Mouse (Mus musculus): Measurements from ENCODE around the gene Cdk14. TPM values are rescaled to one million over a fixed set of nuclear protein-coding genes. Genes with fewer than 3 reads are reported as not detected.

The Cdk14 gene
- total RNA-seq (2018; cell fraction: chromatin; rRNA removed): 100 to 1,000 TPM; 161 to 273 (median 196) TPM
- total RNA-seq (2018; cell fraction: cytosol; rRNA removed): 10 to 100 TPM; 21.4 to 33.7 (median 26.7) TPM
- total RNA-seq (2018; cell fraction: nucleus; rRNA removed): 100 to 1,000 TPM in 18 of 26 experiments, 10 to 100 TPM in 8; 62.9 to 333 (median 105) TPM
- 11.0 to 49.4 TPM (median 15.5 TPM) in 3 replicates for polyA plus RNA-seq (2018)

DNA sequence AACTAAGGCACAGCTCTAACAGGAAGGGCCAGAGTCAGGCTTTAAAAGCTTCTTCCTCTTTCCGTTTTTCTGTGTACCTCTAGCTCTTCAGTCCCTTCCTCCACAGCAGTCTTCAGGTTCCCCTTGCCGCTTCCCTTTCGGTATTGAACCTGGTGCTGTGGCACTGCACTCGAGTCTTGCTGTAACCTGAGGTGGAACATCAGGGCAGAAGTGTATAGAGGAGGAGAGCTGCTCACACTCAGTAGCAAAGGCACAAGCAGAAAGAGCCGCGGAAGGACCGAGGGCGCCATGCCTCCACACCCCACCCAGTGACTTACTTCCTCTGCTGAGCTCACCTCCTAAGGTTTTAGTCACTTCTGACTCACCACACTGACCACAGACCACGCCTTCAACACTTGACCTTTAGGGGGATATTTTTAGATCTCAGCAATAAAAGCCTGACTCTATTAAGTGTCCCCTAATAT is at the start of gene Cdk14:
Cdk14 (minus strand) TSS at position 321 of the 464 bp plus-strand sequence.
- peak within 1 kb of the TSS; percentile 99 for H3K27ac ChIP-seq
- no peaks in the 10 kb centered on the region for H3K36me3 ChIP-seq (ENCODE audit: inconsistent target)
- peak within 1 kb of the TSS; percentile 51 for H3K4me3 ChIP-seq (ENCODE audit: inconsistent target)
- 1% methylated on average over 9 of the region's 9 CpGs for WGBS (ENCODE audit: missing documents)
- no peaks in the 10 kb centered on the region for H3K79me2 ChIP-seq (ENCODE audit: inconsistent target)

DNA sequence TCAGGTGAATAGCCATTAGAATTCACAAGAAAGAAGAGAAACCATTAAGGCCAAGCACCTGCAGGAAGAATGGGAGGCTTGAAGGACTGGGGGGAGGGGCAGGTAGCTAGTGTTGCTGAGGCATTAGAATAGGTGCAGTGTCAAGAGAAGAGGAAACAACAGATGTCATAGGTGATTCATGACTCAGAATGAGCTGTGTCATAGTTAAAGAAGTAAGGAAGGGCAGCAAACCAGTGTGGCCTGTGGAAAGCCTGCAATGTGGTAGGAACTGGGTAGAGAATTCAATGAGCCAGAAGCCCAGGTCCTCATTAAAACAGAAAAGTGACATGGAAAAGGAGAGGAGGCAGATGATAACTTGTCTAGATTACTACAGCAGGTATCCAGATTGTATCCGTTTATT is 45.1 kb upstream of the Cdk14 start:
- Histone ChIP-seq H3K79me2 (ENCODE audit: inconsistent target) (no peaks in the 10 kb centered on the region), H3K27ac (no peak overlapping the region), H3K4me3 (ENCODE audit: inconsistent target) (no peak overlapping the region), H3K36me3 (ENCODE audit: inconsistent target) (no peaks in the 10 kb centered on the region)
- 92% methylated on average over 1 of the region's 1 CpGs for WGBS (ENCODE audit: missing documents)

DNA sequence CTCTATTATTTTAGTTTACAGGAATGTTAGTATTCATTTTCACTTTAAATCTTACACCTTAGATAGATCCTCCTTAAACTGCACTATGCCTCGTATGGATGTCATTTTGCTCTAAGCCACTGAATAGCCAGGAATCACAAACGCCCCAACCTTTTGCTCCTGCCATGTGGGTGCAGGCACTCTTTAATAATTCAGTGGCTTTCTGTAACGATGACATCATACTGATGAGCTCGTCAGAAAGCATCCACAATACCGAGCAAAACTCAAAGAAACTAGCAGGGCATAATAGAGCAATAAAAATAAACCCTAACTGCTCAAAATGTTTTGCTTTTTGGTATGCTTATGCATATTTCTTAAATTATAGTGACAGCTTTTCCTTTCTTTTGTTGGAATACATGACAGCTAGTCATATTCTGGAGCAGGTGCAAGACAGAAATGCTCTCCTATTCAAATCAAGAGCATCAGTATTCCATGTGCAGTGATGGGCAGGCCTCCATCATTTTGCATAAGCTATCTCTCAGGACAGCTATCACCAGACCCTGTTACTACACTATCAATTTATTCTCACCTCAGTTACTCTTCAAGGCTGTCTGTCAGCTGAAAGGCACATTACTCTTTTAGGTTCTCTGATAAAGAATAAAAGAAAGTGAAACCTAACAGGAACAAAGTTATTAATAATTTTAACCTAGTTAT is 11.8 kb upstream of the Cdk14 start:
- Histone ChIP-seq H3K36me3 (ENCODE audit: inconsistent target) (no peaks in the 10 kb centered on the region), H3K4me3 (ENCODE audit: inconsistent target) (no peak overlapping the region), H3K27ac (no peak overlapping the region), H3K79me2 (ENCODE audit: inconsistent target) (no peaks in the 10 kb centered on the region)
- WGBS (ENCODE audit: missing documents): 89% methylated on average over 5 of the region's 5 CpGs

DNA sequence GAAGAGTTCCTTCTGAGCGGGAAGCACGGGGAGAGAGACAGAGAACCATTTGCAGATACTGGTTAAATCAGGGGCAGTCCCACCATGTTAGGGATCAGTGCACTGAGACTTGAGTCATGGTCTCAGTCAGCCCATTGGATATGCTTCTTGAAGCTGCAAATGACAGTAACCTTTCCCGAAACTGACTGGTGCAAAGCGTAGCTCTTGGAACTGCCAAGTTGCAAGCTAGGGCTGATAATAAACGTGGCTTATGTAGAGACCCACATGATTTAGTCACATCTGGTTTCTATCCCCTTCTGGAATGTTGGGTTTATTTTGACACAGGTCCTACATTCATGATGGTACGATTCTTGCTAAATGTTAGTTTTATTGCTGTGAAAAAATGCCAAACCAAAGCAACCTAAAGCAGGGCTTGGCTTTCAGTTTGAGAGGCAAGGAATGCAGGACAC is 3.6 kb upstream of the Cdk14 start:
- Histone ChIP-seq H3K4me3 (ENCODE audit: inconsistent target) (no peak overlapping the region), H3K27ac (no peak overlapping the region), H3K79me2 (ENCODE audit: inconsistent target) (no peaks in the 10 kb centered on the region), H3K36me3 (ENCODE audit: inconsistent target) (no peaks in the 10 kb centered on the region)
- 90% methylated on average over 6 of the region's 6 CpGs for WGBS (ENCODE audit: missing documents)

DNA sequence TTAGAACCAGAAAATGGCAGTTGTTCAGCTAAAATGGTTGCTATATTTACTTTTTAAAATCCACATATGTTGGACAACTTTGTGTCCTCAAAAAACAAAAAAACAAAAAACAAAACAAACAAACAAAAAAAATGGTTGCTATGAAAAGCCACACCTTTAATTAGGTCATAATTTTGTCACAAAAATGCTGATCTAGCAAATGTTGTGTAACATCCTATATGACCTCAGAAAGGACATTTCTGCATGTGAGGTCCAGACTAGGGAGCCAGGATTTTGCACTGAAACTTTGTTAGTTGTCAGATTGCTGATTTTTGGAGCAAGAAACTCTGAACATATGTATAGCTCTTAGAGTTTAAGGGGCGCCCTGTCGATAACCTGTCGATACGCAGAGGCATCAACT is 3.0 kb upstream of the Cdk14 start:
- WGBS (ENCODE audit: missing documents): 90% methylated on average over 4 of the region's 4 CpGs
- no peaks in the 10 kb centered on the region for H3K36me3 ChIP-seq (ENCODE audit: inconsistent target)
- no peak overlapping the region for H3K4me3 ChIP-seq (ENCODE audit: inconsistent target)
- H3K27ac ChIP-seq: no peak overlapping the region
- no peaks in the 10 kb centered on the region for H3K79me2 ChIP-seq (ENCODE audit: inconsistent target)

DNA sequence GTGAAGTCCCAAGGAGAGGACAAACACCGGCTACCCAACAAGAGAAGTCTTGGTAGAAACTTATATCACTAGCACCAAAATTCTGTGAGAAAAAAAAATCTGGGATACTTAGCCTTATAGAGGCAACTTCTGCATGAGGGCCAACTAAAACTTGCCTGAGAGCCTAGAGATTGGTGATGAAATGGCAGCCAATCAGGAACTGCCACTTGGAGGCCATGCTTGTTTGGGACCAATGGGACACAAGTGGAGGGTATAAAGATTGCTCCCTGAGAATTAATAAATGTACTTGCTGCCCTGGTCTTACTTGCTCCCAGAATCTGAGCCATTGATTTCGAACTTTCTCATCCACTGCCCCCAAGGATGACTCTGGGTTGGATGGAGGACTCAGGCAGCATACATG is 1.3 kb upstream of the Cdk14 start:
- Histone ChIP-seq H3K4me3 (ENCODE audit: inconsistent target) (no peak overlapping the region), H3K79me2 (ENCODE audit: inconsistent target) (no peaks in the 10 kb centered on the region), H3K36me3 (ENCODE audit: inconsistent target) (no peaks in the 10 kb centered on the region), H3K27ac (peak overlapping the region; percentile 99)
- WGBS (ENCODE audit: missing documents): 94% methylated on average over 2 of the region's 2 CpGs

DNA sequence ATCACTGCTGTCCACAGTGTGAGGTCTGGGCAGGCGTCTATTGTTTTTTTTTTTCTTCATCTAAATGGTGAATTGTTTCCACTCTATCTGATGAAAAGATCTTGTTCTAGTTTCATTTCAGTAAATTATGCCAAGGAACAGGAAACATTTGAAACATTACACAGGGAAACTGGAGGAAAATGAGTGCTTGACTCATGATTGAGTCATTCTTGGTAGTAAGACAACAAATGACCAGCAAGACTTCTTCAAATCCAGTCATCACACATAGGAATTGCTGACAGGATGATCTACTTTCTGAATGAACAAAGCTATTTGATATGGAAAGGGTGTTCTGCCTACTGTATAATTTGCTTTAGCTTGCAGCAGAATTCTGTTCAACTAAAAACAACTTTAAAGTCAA is 859 bp downstream of the Cdk14 start:
- Histone ChIP-seq H3K27ac (peak overlapping the region; percentile 99), H3K79me2 (ENCODE audit: inconsistent target) (no peaks in the 10 kb centered on the region), H3K36me3 (ENCODE audit: inconsistent target) (no peaks in the 10 kb centered on the region), H3K4me3 (ENCODE audit: inconsistent target) (peak overlapping the region; percentile 51; the same call in 1 of the 2 replicates)
- 11% methylated on average over 1 of the region's 1 CpGs for WGBS (ENCODE audit: missing documents)

DNA sequence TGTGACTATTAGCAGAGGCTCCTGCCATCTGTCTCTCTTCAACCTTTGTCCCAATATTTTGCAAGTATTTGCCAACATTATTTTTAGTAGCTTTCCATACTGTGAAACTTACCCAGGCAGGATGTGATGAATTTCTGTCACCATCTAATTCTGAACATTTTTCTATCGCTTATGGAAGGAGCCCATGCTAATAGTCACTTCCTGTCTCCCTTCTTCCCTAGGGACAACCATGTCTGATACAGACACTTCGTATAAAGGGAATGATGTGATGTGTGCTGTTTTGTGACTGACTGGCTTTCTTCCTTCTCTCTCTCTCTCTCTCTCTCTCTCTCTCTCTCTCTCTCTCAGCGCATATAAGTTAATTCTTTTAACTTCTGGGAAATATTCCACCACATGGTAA is 5.3 kb downstream of the Cdk14 start:
- no peak overlapping the region for H3K4me3 ChIP-seq (ENCODE audit: inconsistent target)
- no peak overlapping the region for H3K27ac ChIP-seq
- no peaks in the 10 kb centered on the region for H3K79me2 ChIP-seq (ENCODE audit: inconsistent target)
- 94% methylated on average over 2 of the region's 3 CpGs for WGBS (ENCODE audit: missing documents)
- no peaks in the 10 kb centered on the region for H3K36me3 ChIP-seq (ENCODE audit: inconsistent target)

DNA sequence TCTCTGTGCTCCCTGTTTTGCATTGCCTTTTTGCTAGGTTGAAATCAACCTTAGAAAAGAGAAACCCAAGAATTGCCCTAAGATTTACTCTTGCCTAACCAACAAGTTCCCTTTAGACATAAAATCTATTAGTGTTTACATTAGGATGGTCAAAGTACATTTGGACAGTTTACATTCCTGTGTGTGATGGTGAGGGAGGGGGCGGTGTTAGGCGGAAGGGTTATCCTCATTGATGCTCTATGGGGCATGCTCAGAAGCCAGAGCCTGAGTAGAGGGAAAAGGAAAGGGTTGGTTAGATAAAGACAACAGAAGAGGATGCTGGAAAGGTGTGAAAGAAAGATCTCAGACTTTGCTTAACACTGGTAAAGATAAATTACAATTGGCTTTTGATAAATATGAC is 8.2 kb downstream of the Cdk14 start:
- no peak overlapping the region for H3K27ac ChIP-seq
- 96% methylated on average over 2 of the region's 2 CpGs for WGBS (ENCODE audit: missing documents)

DNA sequence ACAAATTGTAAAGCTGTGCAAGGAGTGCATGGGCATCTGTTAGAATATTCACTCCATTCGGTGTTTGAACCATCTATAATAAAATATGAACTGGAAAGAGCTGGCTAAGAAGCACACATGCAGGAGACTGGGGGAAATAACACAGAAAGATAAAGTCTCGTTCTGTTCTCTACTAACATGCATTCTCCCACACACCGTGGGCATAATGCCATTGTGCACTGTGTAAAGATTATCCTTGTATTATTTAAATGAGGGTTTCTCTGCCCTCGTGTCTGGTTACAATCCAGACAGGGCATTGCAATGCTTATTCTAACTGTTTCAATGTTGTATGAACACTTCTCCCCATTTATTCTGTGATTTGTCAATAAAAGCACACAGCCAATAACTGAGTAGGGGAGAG is 18.1 kb downstream of the Cdk14 start:
- no peak overlapping the region for H3K4me3 ChIP-seq (ENCODE audit: inconsistent target)
- no peaks in the 10 kb centered on the region for H3K36me3 ChIP-seq (ENCODE audit: inconsistent target)
- no peaks in the 10 kb centered on the region for H3K79me2 ChIP-seq (ENCODE audit: inconsistent target)
- no peak overlapping the region for H3K27ac ChIP-seq
- 86% methylated on average over 4 of the region's 4 CpGs for WGBS (ENCODE audit: missing documents)

More for the DNA sequence above, 8.2 kb downstream of the Cdk14 start:
- H3K36me3 ChIP-seq (ENCODE audit: inconsistent target): no peaks in the 10 kb centered on the region
- no peak overlapping the region for H3K4me3 ChIP-seq (ENCODE audit: inconsistent target)
- H3K79me2 ChIP-seq (ENCODE audit: inconsistent target): no peaks in the 10 kb centered on the region

DNA sequence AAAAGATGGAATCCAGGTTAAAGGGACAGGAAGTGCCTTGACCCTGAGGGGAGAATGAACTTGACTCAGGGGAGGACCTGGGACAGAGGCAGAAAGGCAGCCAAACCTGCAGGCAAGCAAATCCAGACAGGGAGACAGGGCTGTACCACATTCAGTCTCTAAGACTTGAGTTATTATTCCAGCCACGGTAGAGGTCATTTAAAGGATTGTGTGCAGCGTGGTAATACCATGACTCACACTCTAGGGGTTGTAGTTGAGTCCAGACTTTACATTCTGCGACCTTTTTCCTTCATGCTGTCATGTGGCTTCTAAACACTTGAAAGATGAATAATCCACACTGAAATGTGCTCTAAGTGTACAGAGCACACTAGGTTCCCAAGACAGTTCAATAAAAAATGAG is 27.3 kb downstream of the Cdk14 start:
- Histone ChIP-seq H3K4me3 (ENCODE audit: inconsistent target) (no peak overlapping the region), H3K27ac (no peak overlapping the region), H3K79me2 (ENCODE audit: inconsistent target) (no peaks in the 10 kb centered on the region), H3K36me3 (ENCODE audit: inconsistent target) (no peaks in the 10 kb centered on the region)
- WGBS (ENCODE audit: missing documents): 67% methylated on average over 3 of the region's 3 CpGs

DNA sequence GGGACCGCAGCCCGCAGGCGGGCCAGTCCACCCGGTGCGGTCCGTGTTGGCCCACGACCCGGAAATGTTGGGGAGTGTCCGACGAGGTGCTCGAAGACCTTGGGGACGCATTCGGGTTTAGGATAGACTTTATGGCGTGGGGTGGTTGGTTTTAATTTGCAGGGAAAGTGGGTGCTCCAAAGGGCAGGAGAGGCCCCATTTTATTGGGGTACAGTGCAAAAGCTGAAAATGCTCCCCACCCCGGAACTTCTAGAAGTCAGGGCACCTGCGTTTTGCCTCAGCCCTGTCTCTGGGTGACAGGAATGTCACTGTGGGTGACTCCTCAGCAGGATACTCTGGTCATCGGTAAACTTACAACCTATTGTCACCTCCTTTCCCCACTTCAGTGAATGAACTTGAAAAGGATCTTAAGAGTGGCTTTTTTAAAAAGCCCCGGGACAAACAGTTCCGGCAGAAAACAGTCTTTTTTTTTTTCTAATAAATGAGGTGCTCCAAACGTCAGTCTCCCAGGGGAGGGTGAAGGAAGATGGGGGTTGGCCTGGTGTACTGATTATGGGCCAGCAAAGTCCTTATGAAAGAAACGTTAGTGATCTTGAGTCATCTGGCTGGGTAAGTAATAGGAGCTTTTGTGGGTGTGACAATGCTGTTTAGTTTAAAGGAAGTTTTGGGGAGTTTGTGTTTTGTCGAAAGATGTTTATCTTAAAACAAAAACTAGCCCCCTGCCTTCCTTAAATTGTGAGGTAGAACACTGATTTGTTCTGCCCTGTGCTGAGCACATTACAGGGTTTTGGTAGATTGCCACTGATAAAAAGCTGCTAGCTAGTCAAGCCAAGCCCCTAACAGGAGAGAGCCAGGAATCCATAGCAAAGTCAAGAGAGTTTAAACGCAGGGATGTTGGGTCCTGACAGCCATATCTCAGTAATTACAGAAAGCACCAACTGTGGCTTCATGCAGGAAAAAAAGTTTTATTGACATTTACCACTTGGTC is 39.1 kb downstream of the Cdk14 start:
- Histone ChIP-seq H3K27ac (peak overlapping the region; percentile 80), H3K36me3 (ENCODE audit: inconsistent target) (no peaks in the 10 kb centered on the region), H3K79me2 (ENCODE audit: inconsistent target) (peaks cover 37% of the 10 kb centered on the region), H3K4me3 (ENCODE audit: inconsistent target) (peak overlapping the region; percentile 54)
- WGBS (ENCODE audit: missing documents): 8% methylated on average over 23 of the region's 23 CpGs

DNA sequence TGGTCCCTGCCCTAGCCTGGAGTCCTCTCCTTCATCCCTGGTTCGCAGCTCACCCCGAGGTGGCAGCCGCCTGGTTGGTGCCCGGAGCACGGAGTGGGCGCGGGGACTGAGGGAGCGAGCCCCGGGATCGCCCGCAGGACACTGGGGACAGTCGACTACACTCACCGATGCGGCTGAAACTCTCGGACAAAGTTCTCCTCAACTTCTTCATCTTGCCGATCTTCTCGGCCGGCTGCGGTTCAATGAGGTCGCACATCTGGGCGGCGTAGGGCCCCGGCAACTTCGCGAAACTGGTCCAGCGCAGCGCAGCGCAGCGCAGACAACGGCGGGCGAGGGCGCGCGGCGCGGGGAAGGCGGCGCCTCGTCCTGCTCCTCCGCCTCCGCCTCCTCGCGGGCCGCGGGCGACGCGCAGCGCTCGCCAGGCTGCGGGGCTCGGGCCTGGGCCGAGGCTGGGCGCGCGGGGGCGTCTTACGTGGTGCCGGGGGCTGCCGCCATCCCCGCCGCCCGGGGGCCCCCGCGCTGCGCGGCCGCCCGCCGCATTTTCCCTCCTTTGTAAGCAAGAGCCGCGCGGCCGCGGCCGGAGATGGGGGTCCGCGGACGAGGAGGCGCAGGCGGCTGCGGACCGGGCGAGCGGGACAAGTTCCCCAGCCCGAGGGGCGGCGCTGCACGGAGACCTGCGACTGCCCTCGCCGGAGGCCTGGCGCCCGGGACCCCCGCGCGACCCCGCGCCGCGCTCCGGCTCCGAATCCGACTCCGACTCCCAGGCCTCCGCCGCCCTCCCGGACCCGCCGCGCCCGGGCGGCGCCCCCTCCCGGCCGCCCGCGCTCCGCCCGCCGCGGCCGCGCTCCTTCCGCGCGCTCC is 40.0 kb downstream of the Cdk14 start:
- Histone ChIP-seq H3K36me3 (ENCODE audit: inconsistent target) (no peaks in the 10 kb centered on the region), H3K4me3 (ENCODE audit: inconsistent target) (peak overlapping the region; percentile 80), H3K79me2 (ENCODE audit: inconsistent target) (peaks cover 47% of the 10 kb centered on the region), H3K27ac (peak overlapping the region; percentile 67)
- WGBS (ENCODE audit: missing documents): 0% methylated on average over 62 of the region's 128 CpGs

DNA sequence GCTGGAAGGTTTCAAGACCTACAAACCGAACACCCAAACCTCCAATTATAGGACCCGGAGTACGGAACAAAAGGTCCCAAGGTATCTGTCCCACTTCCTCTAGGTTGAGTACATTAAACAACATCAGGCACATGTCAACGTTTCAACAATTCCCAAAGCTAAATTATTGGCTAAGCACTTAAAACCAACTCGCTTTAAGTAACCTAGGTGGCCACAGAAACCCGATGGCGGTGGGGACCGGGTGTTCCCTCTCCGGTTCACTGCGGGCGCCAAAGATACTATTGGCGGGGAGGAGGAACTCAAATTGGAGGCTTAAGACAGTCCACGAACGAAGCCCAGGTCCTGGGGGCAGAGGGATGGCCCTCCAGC is 40.6 kb downstream of the Cdk14 start:
- H3K36me3 ChIP-seq (ENCODE audit: inconsistent target): no peaks in the 10 kb centered on the region
- H3K4me3 ChIP-seq (ENCODE audit: inconsistent target): peak overlapping the region; percentile 80
- WGBS (ENCODE audit: missing documents): 3% methylated on average over 14 of the region's 14 CpGs
- peak overlapping the region; percentile 67 for H3K27ac ChIP-seq
- H3K79me2 ChIP-seq (ENCODE audit: inconsistent target): peaks cover 53% of the 10 kb centered on the region
